In genomic region chr5:139889370-139889769, GRCm38 (mm10) we compare ENCODE assay signal across 22 mouse cellular contexts. TPM values are rescaled to one million over a fixed set of nuclear protein-coding genes. Genes with fewer than 3 reads are reported as not detected.
DNase-seq lines count a peak whose midpoint lies in the region; ATAC-seq lines count a peak whose summit lies in the region.
"Had no signal": no experiment of that assay in that cellular context is flagged by ENCODE, and none has a peak within 500 bp of the region (broad histone marks: within the 10 kb centered on the region; RNA-seq: fewer than 3 reads in every experiment).

No protein-coding gene starts in this region.

- H3K4me1 ChIP-seq in hindbrain, embryonic 12.5 days = peaks cover 53% of the 10 kb centered on the region
- peaks cover 3% of the 10 kb centered on the region; the same call in 1 of the 2 replicates for H3K4me1 ChIP-seq in hindbrain, embryonic 11.5 days (replicated peaks; ENCODE audit: control insufficient read depth, insufficient read depth, low read length)
- H3K4me1 ChIP-seq in embryonic facial prominence, embryonic 10.5 days = peaks cover 66% of the 10 kb centered on the region
- H3K4me1 ChIP-seq in forebrain, embryonic 14.5 days (ENCODE audit: control insufficient read depth, insufficient read depth, low read length) = peaks cover 33% of the 10 kb centered on the region
- peaks cover 21% of the 10 kb centered on the region for H3K4me1 ChIP-seq in midbrain, embryonic 14.5 days (ENCODE audit: control insufficient read depth, insufficient read depth, low read length)
- H3K4me1 ChIP-seq: liver, embryonic 13.5 days had no signal

- no peak for ATAC-seq in hindbrain, embryonic 12.5 days (ENCODE audit: low FRiP score)
- ATAC-seq in hindbrain, embryonic 11.5 days (ENCODE audit: low FRiP score) = no peak
- peak; percentile 21; the same call in 1 of the 2 replicates for ATAC-seq in forebrain, embryonic 14.5 days
- ATAC-seq in midbrain, embryonic 14.5 days (ENCODE audit: low FRiP score, low TSS enrichment) = no peak
- ATAC-seq: inflammation-experienced regulatory T-cells, adult 6 months had no signal

- H3K36me3 ChIP-seq in hindbrain, embryonic 12.5 days = no peaks in the 10 kb centered on the region
- no peaks in the 10 kb centered on the region for H3K36me3 ChIP-seq in hindbrain, embryonic 11.5 days (ENCODE audit: control insufficient read depth, insufficient read depth, low read length)
- H3K36me3 ChIP-seq in embryonic facial prominence, embryonic 10.5 days (replicated peaks) = no peaks in the 10 kb centered on the region
- H3K36me3 ChIP-seq in forebrain, embryonic 14.5 days (ENCODE audit: control insufficient read depth, insufficient read depth, low read length) = no peaks in the 10 kb centered on the region
- no peaks in the 10 kb centered on the region for H3K36me3 ChIP-seq in midbrain, embryonic 14.5 days (ENCODE audit: control insufficient read depth, insufficient read depth, low read length)
- H3K36me3 ChIP-seq: heart, embryonic 15.5 days; liver, embryonic 13.5 days had no signal

- no peak overlapping the region for H3K4me2 ChIP-seq in hindbrain, embryonic 12.5 days (replicated peaks)
- H3K4me2 ChIP-seq in hindbrain, embryonic 11.5 days (replicated peaks; ENCODE audit: low read depth, low read length) = no peak overlapping the region
- H3K4me2 ChIP-seq in forebrain, embryonic 14.5 days (ENCODE audit: low read length) = no peak overlapping the region
- H3K4me2 ChIP-seq in midbrain, embryonic 14.5 days (ENCODE audit: low read length) = no peak overlapping the region
- H3K4me2 ChIP-seq: heart, embryonic 15.5 days; liver, embryonic 13.5 days had no signal

- DNase-seq in hindbrain, embryonic 11.5 days (ENCODE audit: low spot score) = no peak
- DNase-seq in embryonic facial prominence, embryonic 10.5 days (ENCODE audit: low spot score) = no peak
- DNase-seq in forebrain, embryonic 14.5 days (ENCODE audit: low spot score) = peak; percentile 59
- no peak for DNase-seq in midbrain, embryonic 14.5 days
- no peak for DNase-seq in adrenal gland, postnatal 14 days
- DNase-seq in spleen, postnatal 14 days (ENCODE audit: low spot score in 2 of 2) = no peak
- DNase-seq: cerebellum, adult 11-12 months; cerebellum, postnatal 14 days; heart, postnatal 36 days; kidney, adult 18-20 months; kidney, postnatal 4 days; layer of hippocampus, adult 9-11 months; liver, embryonic 13.5 days; lung, adult 2 months; right cerebral cortex, adult 18-20 months; thymus, adult 2 months had no signal

- H3K27ac ChIP-seq in hindbrain, embryonic 12.5 days = peak overlapping the region; percentile 44
- no peak overlapping the region for H3K27ac ChIP-seq in hindbrain, embryonic 11.5 days (ENCODE audit: low read depth, low read length)
- peak overlapping the region; percentile 58; the same call in 1 of the 2 replicates for H3K27ac ChIP-seq in embryonic facial prominence, embryonic 10.5 days (replicated peaks)
- H3K27ac ChIP-seq in forebrain, embryonic 14.5 days (ENCODE audit: low read depth, low read length) = peak overlapping the region; percentile 75
- H3K27ac ChIP-seq in midbrain, embryonic 14.5 days (replicated peaks; ENCODE audit: low read depth, low read length) = 0 out of 2 replicates have a peak overlapping the region, but pooled peaks have one; percentile 26
- H3K27ac ChIP-seq: heart, embryonic 15.5 days; liver, embryonic 13.5 days; stomach, postnatal 0 days had no signal

- WGBS in hindbrain, embryonic 12.5 days = 36% methylated on average over 10 of the region's 10 CpGs
- WGBS in hindbrain, embryonic 11.5 days = 42% methylated on average over 8 of the region's 10 CpGs
- WGBS in embryonic facial prominence, embryonic 10.5 days = 44% methylated on average over 10 of the region's 10 CpGs
- 31% methylated on average over 9 of the region's 10 CpGs for WGBS in forebrain, embryonic 14.5 days
- 37% methylated on average over 10 of the region's 10 CpGs for WGBS in midbrain, embryonic 14.5 days

- no peaks in the 10 kb centered on the region for H3K27me3 ChIP-seq in hindbrain, embryonic 12.5 days
- no peaks in the 10 kb centered on the region for H3K27me3 ChIP-seq in hindbrain, embryonic 11.5 days (ENCODE audit: control insufficient read depth, insufficient read depth, low read length)
- H3K27me3 ChIP-seq in embryonic facial prominence, embryonic 10.5 days (replicated peaks; ENCODE audit: low read depth, poor library complexity, severe bottlenecking) = peaks cover 5% of the 10 kb centered on the region; the same call in 1 of the 2 replicates
- H3K27me3 ChIP-seq in forebrain, embryonic 14.5 days (replicated peaks; ENCODE audit: control insufficient read depth, insufficient read depth, low read length) = no peaks in the 10 kb centered on the region
- H3K27me3 ChIP-seq in midbrain, embryonic 14.5 days (ENCODE audit: control insufficient read depth, insufficient read depth, low read length) = no peaks in the 10 kb centered on the region

- no peak overlapping the region for H3K4me3 ChIP-seq in hindbrain, embryonic 12.5 days
- H3K4me3 ChIP-seq in hindbrain, embryonic 11.5 days (ENCODE audit: low read depth, low read length) = no peak overlapping the region
- H3K4me3 ChIP-seq in embryonic facial prominence, embryonic 10.5 days = no peak overlapping the region
- no peak overlapping the region for H3K4me3 ChIP-seq in forebrain, embryonic 14.5 days (ENCODE audit: low read depth, low read length)
- H3K4me3 ChIP-seq in midbrain, embryonic 14.5 days (replicated peaks; ENCODE audit: low read depth, low read length) = no peak overlapping the region
- H3K4me3 ChIP-seq: heart, embryonic 15.5 days; liver, embryonic 13.5 days had no signal

- H3K9me3 ChIP-seq in hindbrain, embryonic 12.5 days (replicated peaks) = no peaks in the 10 kb centered on the region
- H3K9me3 ChIP-seq in hindbrain, embryonic 11.5 days (ENCODE audit: control insufficient read depth, low read length) = no peaks in the 10 kb centered on the region
- H3K9me3 ChIP-seq in embryonic facial prominence, embryonic 10.5 days = no peaks in the 10 kb centered on the region
- no peaks in the 10 kb centered on the region for H3K9me3 ChIP-seq in forebrain, embryonic 14.5 days (replicated peaks; ENCODE audit: control insufficient read depth, low read length)
- no peaks in the 10 kb centered on the region for H3K9me3 ChIP-seq in midbrain, embryonic 14.5 days (ENCODE audit: control insufficient read depth, low read length)
- H3K9me3 ChIP-seq: heart, embryonic 15.5 days; liver, embryonic 13.5 days had no signal

- no peak overlapping the region for H3K9ac ChIP-seq in hindbrain, embryonic 12.5 days
- no peak overlapping the region for H3K9ac ChIP-seq in hindbrain, embryonic 11.5 days (ENCODE audit: low read depth, low read length)
- H3K9ac ChIP-seq in forebrain, embryonic 14.5 days (ENCODE audit: low read length) = no peak overlapping the region
- H3K9ac ChIP-seq in midbrain, embryonic 14.5 days (replicated peaks; ENCODE audit: low read length) = no peak overlapping the region
- H3K9ac ChIP-seq: heart, embryonic 15.5 days; liver, embryonic 13.5 days had no signal

RNA-seq across cellular contexts. Expression of gene Elfn1, which starts 18.4 kb away (rescaled TPM):
- polyA plus RNA-seq in hindbrain, embryonic 12.5 days (2016; fragmentation: Nextera tagmentation; extraction: Ambion mirVana) = 1.7 and 2.0 TPM in 2 replicates
- 1.3 and 1.5 TPM in 2 replicates for polyA plus RNA-seq in hindbrain, embryonic 11.5 days (2014; fragmentation: Nextera tagmentation; extraction: Ambion mirVana)
- 0.12 and 0.40 TPM in 2 replicates for polyA plus RNA-seq in embryonic facial prominence, embryonic 10.5 days (2016; fragmentation: Nextera tagmentation; extraction: Ambion mirVana)
- polyA plus RNA-seq in forebrain, embryonic 14.5 days (2014; fragmentation: Nextera tagmentation; extraction: Ambion mirVana) = 1.7 and 2.5 TPM in 2 replicates
- 3.0 and 3.9 TPM in 2 replicates for polyA plus RNA-seq in midbrain, embryonic 14.5 days (2014; fragmentation: Nextera tagmentation; extraction: Ambion mirVana)
- 1.2 and 1.4 TPM in 2 replicates for total RNA-seq in adrenal gland, postnatal 14 days (2021)
- total RNA-seq: gastrocnemius, adult 8-10 months; megakaryocyte, adult 5-6 weeks had no signal
- polyA plus RNA-seq: inflammation-experienced regulatory T-cells, adult 6 months had no signal
